ENCODE assay signal across 34 mouse cellular contexts in genomic region chr5:114246465-114246864, GRCm38 (mm10). TPM values are rescaled to one million over a fixed set of nuclear protein-coding genes. Genes with fewer than 3 reads are reported as not detected.
A peak's percentile ranks its signal among the peaks of the same experiment; 100 is the strongest.
DNase-seq lines count a peak whose midpoint lies in the region; ATAC-seq and TF ChIP-seq lines count a peak whose summit lies in the region.
"Had no signal": no experiment of that assay in that cellular context is flagged by ENCODE, and none has a peak within 500 bp of the region (broad histone marks: within the 10 kb centered on the region; RNA-seq: fewer than 3 reads in every experiment).

No protein-coding gene starts in this region.

- no peak for TF ChIP-seq CTCF in liver, adult 2 months (IDR thresholded peaks at IDR 0.05; ENCODE audit: low read depth, low read length)

- no peak for ATAC-seq in liver, embryonic 11.5 days (replicated peaks; ENCODE audit: low FRiP score)
- ATAC-seq: forebrain, embryonic 13.5 days; inflammation-experienced regulatory T-cells, adult 6 months had no signal

- in situ Hi-C loops in ES-E14 (cut with MboI; ENCODE audit: low sequenced_read_pairs in 2 of 2, unreplicated experiment in 2 of 2): no loop called here

- no peak for TF ChIP-seq POLR2A in liver, adult 2 months (IDR thresholded peaks at IDR 0.05; ENCODE audit: extremely low read depth, insufficient read depth, low read length)

- peak; percentile 15 for DNase-seq in liver, adult 2 months (ENCODE audit: extremely low read depth, low read depth, low spot score)
- DNase-seq in liver, embryonic 11.5 days (ENCODE audit: low spot score): no peak
- peak; percentile 24 for DNase-seq in CD4-positive helper T cell, adult 2 months (ENCODE audit: low read depth, low spot score)
- DNase-seq in ES-E14 (ENCODE audit: low read depth, low spot score): peak; percentile 54
- DNase-seq in induced T-regulatory cell, adult 2 months (ENCODE audit: low read depth): peak; percentile 52
- no peak for DNase-seq in cerebellum, adult 9-10 months
- DNase-seq in kidney, adult 9 months: no peak
- DNase-seq in kidney, adult 18-20 months: no peak
- DNase-seq: adrenal gland, postnatal 10 days; cerebellum, adult 11 months; cerebellum, postnatal 10 days; gastrocnemius, postnatal 14 days; heart, adult 11 months; heart, postnatal 36 days; kidney, adult 2 months; kidney, postnatal 10 days; layer of hippocampus, postnatal 36 days; left cerebral cortex, postnatal 4 days; right cerebral cortex, adult 18-20 months; right cerebral cortex, postnatal 4 days had no signal

- WGBS in liver, adult 2 months: 83% methylated on average over 7 of the region's 7 CpGs
- WGBS in liver, embryonic 11.5 days: 72% methylated on average over 7 of the region's 7 CpGs

- no peaks in the 10 kb centered on the region for H3K27me3 ChIP-seq in liver, adult 2 months (ENCODE audit: control insufficient read depth, insufficient read depth, low read length)
- H3K27me3 ChIP-seq in liver, embryonic 11.5 days (replicated peaks; ENCODE audit: control insufficient read depth, insufficient read depth, low read length): no peaks in the 10 kb centered on the region
- H3K27me3 ChIP-seq: forebrain, embryonic 13.5 days; liver, embryonic 15.5 days; lung, embryonic 15.5 days had no signal

- H3K4me2 ChIP-seq in liver, embryonic 11.5 days: no peak overlapping the region
- H3K4me2 ChIP-seq: forebrain, embryonic 13.5 days; heart, embryonic 11.5 days; hindbrain, embryonic 14.5 days; liver, embryonic 15.5 days; lung, embryonic 15.5 days; midbrain, embryonic 12.5 days; neural tube, embryonic 12.5 days had no signal

- no peak overlapping the region for H3K27ac ChIP-seq in liver, adult 2 months (replicated peaks; ENCODE audit: insufficient read depth, low read depth, low read length)
- no peak overlapping the region for H3K27ac ChIP-seq in liver, embryonic 11.5 days (ENCODE audit: low read depth, low read length)
- no peak overlapping the region for H3K27ac ChIP-seq in ES-E14 (ENCODE audit: insufficient read depth, low read depth, low read length, poor library complexity, severe bottlenecking)
- H3K27ac ChIP-seq: forebrain, embryonic 13.5 days; hindbrain, embryonic 14.5 days; liver, embryonic 15.5 days; lung, embryonic 15.5 days; midbrain, embryonic 12.5 days; neural tube, embryonic 12.5 days had no signal

- H3K36me3 ChIP-seq in liver, adult 2 months (ENCODE audit: control insufficient read depth, insufficient read depth, low read length): peaks cover 42% of the 10 kb centered on the region
- H3K36me3 ChIP-seq in liver, embryonic 11.5 days (ENCODE audit: control insufficient read depth, insufficient read depth, low read length): no peaks in the 10 kb centered on the region
- H3K36me3 ChIP-seq in ES-E14 (ENCODE audit: control insufficient read depth, insufficient read depth, low read length, poor library complexity, severe bottlenecking): peaks cover 8% of the 10 kb centered on the region; the same call in 1 of the 2 replicates
- H3K36me3 ChIP-seq: liver, embryonic 15.5 days; lung, embryonic 15.5 days; midbrain, embryonic 12.5 days; neural tube, embryonic 12.5 days had no signal

- no peaks in the 10 kb centered on the region for H3K4me1 ChIP-seq in liver, adult 2 months (ENCODE audit: control insufficient read depth, insufficient read depth, low read length)
- no peaks in the 10 kb centered on the region for H3K4me1 ChIP-seq in liver, embryonic 11.5 days (replicated peaks; ENCODE audit: control insufficient read depth, insufficient read depth, low read length)
- peaks cover 0 to 13% of the 10 kb centered on the region in 2 experiments; a peak in 2 of 4 replicates for H3K4me1 ChIP-seq in ES-E14 (ENCODE audit: control insufficient read depth in 2 of 2, insufficient read depth in 2 of 2, low read length in 2 of 2, poor library complexity in 1 of 2)
- H3K4me1 ChIP-seq: liver, embryonic 15.5 days had no signal

- no peak overlapping the region for H3K4me3 ChIP-seq in liver, adult 2 months (ENCODE audit: insufficient read depth, low read depth, low read length)
- H3K4me3 ChIP-seq in liver, embryonic 11.5 days (ENCODE audit: low read depth, low read length): no peak overlapping the region
- no peak overlapping the region for H3K4me3 ChIP-seq in ES-E14 (ENCODE audit: insufficient read depth in 1 of 2, low read depth in 1 of 2, low read length in 2 of 2, poor library complexity in 1 of 2, severe bottlenecking in 1 of 2)
- H3K4me3 ChIP-seq: forebrain, embryonic 13.5 days; liver, embryonic 15.5 days; lung, embryonic 15.5 days; midbrain, embryonic 12.5 days; myocyte; neural tube, embryonic 12.5 days had no signal

- no peaks in the 10 kb centered on the region for H3K79me2 ChIP-seq in liver, adult 2 months (ENCODE audit: control insufficient read depth, insufficient read depth, low read length)

- no peak overlapping the region for H3K9ac ChIP-seq in liver, adult 2 months (ENCODE audit: low read depth, low read length)
- no peak overlapping the region for H3K9ac ChIP-seq in liver, embryonic 11.5 days (ENCODE audit: low read depth, low read length)
- no peak overlapping the region; the same call in 1 of the 2 replicates for H3K9ac ChIP-seq in ES-E14 (ENCODE audit: insufficient read depth, low read depth, low read length, poor library complexity, severe bottlenecking)
- H3K9ac ChIP-seq: forebrain, embryonic 13.5 days; hindbrain, embryonic 14.5 days; liver, embryonic 15.5 days; lung, embryonic 15.5 days; midbrain, embryonic 12.5 days; neural tube, embryonic 12.5 days had no signal

- H3K9me3 ChIP-seq in liver, embryonic 11.5 days (ENCODE audit: control insufficient read depth, low read length): no peaks in the 10 kb centered on the region
- H3K9me3 ChIP-seq in ES-E14 (ENCODE audit: control insufficient read depth, insufficient read depth, low read depth, low read length): no peaks in the 10 kb centered on the region
- H3K9me3 ChIP-seq: forebrain, embryonic 13.5 days; liver, embryonic 15.5 days; lung, embryonic 15.5 days; midbrain, embryonic 12.5 days; neural tube, embryonic 12.5 days had no signal

TF ChIP-seq in ES-E14, 5 proteins besides CTCF, POLR2A, EP300 and RAD21:
- TF ChIP-seq ZC3H11A (IDR thresholded peaks at IDR 0.05; ENCODE audit: borderline replicate concordance, low read depth, low read length): no peak
- no peak for TF ChIP-seq CHD2 (IDR thresholded peaks at IDR 0.05; ENCODE audit: low read depth, low read length)
- no peak for TF ChIP-seq MAFK (IDR thresholded peaks at IDR 0.05; ENCODE audit: insufficient read depth, low read depth, low read length)
- no peak for TF ChIP-seq HCFC1 (IDR thresholded peaks at IDR 0.05; ENCODE audit: borderline replicate concordance, insufficient read depth, low read length)
- no peak for TF ChIP-seq ZNF384 (IDR thresholded peaks at IDR 0.05; ENCODE audit: low read depth, low read length)

RNA-seq across cellular contexts. Expression of gene Foxn4, which starts 27.1 kb away (rescaled TPM):
- total RNA-seq in liver, adult 2 months (2014; rRNA removed): not detected in 2 replicates
- not detected in 2 replicates for polyA plus RNA-seq in liver, adult 2 months (2012; rRNA removed)
- polyA plus RNA-seq in liver, embryonic 11.5 days (2014; fragmentation: Nextera tagmentation; extraction: Ambion mirVana): not detected in 2 replicates
- total RNA-seq in ES-E14 (2012; rRNA removed): 7.5 and 10.7 TPM in 2 replicates
- total RNA-seq: adrenal gland, postnatal 10 days; gastrocnemius, postnatal 14 days; heart, postnatal 36 days; layer of hippocampus, postnatal 36 days; megakaryocyte, adult 5-6 weeks had no signal
- polyA plus RNA-seq: cortical plate, adult 2 months; heart, embryonic 11.5 days; inflammation-experienced regulatory T-cells, adult 6 months; kidney, adult 2 months; large intestine, adult 2 months; liver, embryonic 15.5 days; stomach, embryonic 14.5 days; urinary bladder, adult 2 months had no signal

RNA-seq across cellular contexts. Expression of gene Myo1h, which starts 42.5 kb away (rescaled TPM):
- total RNA-seq in liver, adult 2 months (2014; rRNA removed): 0.09 and 0.27 TPM in 2 replicates
- polyA plus RNA-seq in liver, adult 2 months (2012; rRNA removed): not detected in 2 replicates
- 0.40 and 0.45 TPM in 2 replicates for polyA plus RNA-seq in liver, embryonic 11.5 days (2014; fragmentation: Nextera tagmentation; extraction: Ambion mirVana)
- 3.6 and 5.6 TPM in 2 replicates for total RNA-seq in ES-E14 (2012; rRNA removed)

Comparison
In these comparisons a context has a peak if more than half of its experiments do, and no peak if none do; other contexts are left out.
1. DNase-seq: peak in liver, adult 2 months (single experiment), CD4-positive helper T cell, adult 2 months (single experiment), ES-E14 (single experiment) and induced T-regulatory cell, adult 2 months (single experiment); none in liver, embryonic 11.5 days (single experiment), cerebellum, adult 9-10 months (single experiment), kidney, adult 9 months (single experiment) and kidney, adult 18-20 months (single experiment).